Mouse (Mus musculus) hindbrain, embryonic 10.5 days (tissue): ENCODE results near the gene Isl1. TPM values are rescaled to one million over a fixed set of nuclear protein-coding genes. Genes with fewer than 3 reads are reported as not detected.

Experiments used
- DNase-seq: peaks from one replicate; pipeline ENCODE4 v3.0.0-alpha.2; 2017; ENCODE audit warnings: low spot score
- H3K27ac ChIP-seq: fragments of 300-500 bp; sonication (generic); 2 replicates; pipeline ENCODE4 v1.5.1; 2016; ENCODE audit warnings: mild to moderate bottlenecking, moderate library complexity
- H3K27me3 ChIP-seq: fragments of 300-500 bp; sonication (generic); 2 replicates; pipeline ENCODE4 v1.6.1; 2016; ENCODE audit warnings: mild to moderate bottlenecking; ENCODE audit not compliant: poor library complexity, insufficient read depth, severe bottlenecking
- H3K36me3 ChIP-seq: fragments of 300-500 bp; sonication (generic); 2 replicates; pipeline ENCODE4 v1.6.1; 2016; ENCODE audit warnings: mild to moderate bottlenecking, moderate library complexity
- H3K4me1 ChIP-seq: fragments of 300-500 bp; sonication (generic); replicated peaks from 2 replicates; pipeline ENCODE4 v1.6.1; 2016; ENCODE audit warnings: mild to moderate bottlenecking
- H3K4me3 ChIP-seq: fragments of 300-500 bp; sonication (generic); 2 replicates; pipeline ENCODE4 v1.5.1; 2016; ENCODE audit warnings: mild to moderate bottlenecking, moderate library complexity
- H3K9me3 ChIP-seq: fragments of 300-500 bp; sonication (generic); 2 replicates; pipeline ENCODE4 v1.6.1; 2016; ENCODE audit warnings: mild to moderate bottlenecking, moderate library complexity
- WGBS: fragments of 180-500 bp; shearing (Covaris S2); methylation state at CpG from one replicate; pipeline ENCODE4 v1.1.7; 2016; 5-methylcytosine and 5-hydroxymethylcytosine counted together
- polyA plus RNA-seq: library from polyadenylated mRNA; unstranded; fragments of >200 nt; fragmentation: Nextera tagmentation; extraction: Ambion mirVana; gene quantifications from 2 replicates; pipeline ENCODE4 v1.2.1, GENCODE M21; 2016

Isl1 gene
- polyA plus RNA-seq, 1 experiment from 2014 or later = 34.9 TPM

- Histone ChIP-seq H3K27me3 (peaks cover 53% of the 10 kb centered on the region), H3K27ac (no peak overlapping the region), H3K9me3 (no peaks in the 10 kb centered on the region), H3K36me3 (no peaks in the 10 kb centered on the region), H3K4me3 (no peak overlapping the region), H3K4me1 (peaks cover 9% of the 10 kb centered on the region)
- 95% methylated on average over 1 of the region's 1 CpGs for WGBS
- DNase-seq = no peak
These were observed 19.8 kb downstream of the Isl1 start for GRCm38 (mm10) chr13:116289655-116290054.

DNA sequence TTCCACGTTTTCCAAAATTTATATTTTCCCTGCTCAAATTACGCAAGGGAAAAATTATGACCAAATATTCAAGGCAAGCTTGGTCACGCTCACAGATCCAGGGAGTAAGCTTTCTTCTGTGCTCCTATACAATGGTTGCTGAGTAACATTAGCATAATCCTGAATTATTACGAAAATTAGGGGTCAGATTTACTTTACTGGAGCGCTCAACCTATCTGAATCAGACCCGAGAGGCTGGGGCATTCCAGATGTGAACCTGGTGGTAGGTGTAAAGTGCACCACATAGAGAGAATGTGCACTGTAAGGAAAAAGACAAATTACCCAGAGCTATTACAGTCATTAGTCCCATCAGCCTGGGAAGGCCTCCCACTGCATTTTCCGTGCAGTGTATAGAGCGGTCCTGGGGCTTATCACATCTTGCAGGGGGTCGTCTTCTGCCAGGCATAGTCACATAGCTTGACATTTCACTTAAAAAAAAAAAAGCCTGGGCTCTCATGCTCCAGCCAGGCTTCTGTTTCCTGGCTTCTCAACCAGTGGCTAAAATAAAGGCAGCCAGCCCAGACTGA is 30.2 kb downstream of the Isl1 start:
- no peaks in the 10 kb centered on the region for H3K4me1 ChIP-seq
- no peaks in the 10 kb centered on the region for H3K36me3 ChIP-seq
- H3K27me3 ChIP-seq = no peaks in the 10 kb centered on the region
- no peak for DNase-seq
- no peaks in the 10 kb centered on the region for H3K9me3 ChIP-seq
- WGBS = 72% methylated on average over 9 of the region's 9 CpGs
- H3K27ac ChIP-seq = no peak overlapping the region
- H3K4me3 ChIP-seq = no peak overlapping the region
